Mouse (Mus musculus): Measurements from ENCODE around the gene Pga5. TPM values are rescaled to one million over a fixed set of nuclear protein-coding genes. Genes with fewer than 3 reads are reported as not detected.

The Pga5 gene
- total and polyA plus RNA-seq, 3 experiments, result 0.08 TPM; not detected in 2

DNA sequence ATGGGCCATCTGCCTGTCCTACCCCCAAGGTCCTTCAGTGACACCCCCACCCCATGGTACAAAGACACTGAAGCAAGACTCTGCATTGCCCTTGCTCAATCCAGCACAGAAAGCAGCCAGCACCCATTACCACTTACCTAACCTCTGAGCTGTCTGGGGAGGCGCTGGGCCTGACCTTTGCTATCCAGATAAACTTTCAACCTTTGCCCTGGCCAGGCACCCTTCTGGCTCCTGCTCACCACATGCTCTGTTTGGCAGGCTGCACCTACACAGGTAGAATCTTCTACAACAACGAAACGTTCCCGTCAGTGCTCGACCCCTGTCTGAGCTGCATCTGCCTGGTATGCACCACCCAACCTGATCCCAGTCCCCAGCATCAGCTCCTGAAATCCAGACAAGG, 20.1 kb downstream of the Pga5 start:
- H3K27ac ChIP-seq (ENCODE audit: insufficient read depth, low read depth), result no peak overlapping the region
- no peaks in the 10 kb centered on the region for H3K9me3 ChIP-seq (replicated peaks; ENCODE audit: low read length)
- H3K4me1 ChIP-seq (ENCODE audit: control insufficient read depth in 1 of 2, insufficient read depth in 2 of 2), result peaks cover 3% of the 10 kb centered on the region in 2 experiments; a peak in 2 of 4 replicates
- TF ChIP-seq ZMIZ1 (IDR thresholded peaks at IDR 0.05; ENCODE audit: low read depth, low read length) (no peak), MYC (IDR thresholded peaks at IDR 0.05; ENCODE audit: low read depth, low read length) (no peak), NELFE (IDR thresholded peaks at IDR 0.05; ENCODE audit: low read depth, low read length) (no peak), NRF1 (IDR thresholded peaks at IDR 0.05; ENCODE audit: low read depth, low read length) (no peak), JUND (conservative IDR thresholded peaks at IDR 0.05; ENCODE audit: low read depth, low read length) (no peak), GABPA (IDR thresholded peaks at IDR 0.05; ENCODE audit: insufficient replicate concordance, low read depth, low read length) (no peak), CHD2 (IDR thresholded peaks at IDR 0.05; ENCODE audit: low read length) (no peak), TCF12 (IDR thresholded peaks at IDR 0.05; ENCODE audit: low read depth, low read length) (no peak), RCOR1 (conservative IDR thresholded peaks at IDR 0.05; ENCODE audit: low read depth, low read length) (no peak), E2F4 (IDR thresholded peaks at IDR 0.05; ENCODE audit: insufficient replicate concordance, low read depth, low read length) (no peak)
- dilution Hi-C loops (cut with MboI; ENCODE audit: extremely low pct_ligation_motif_present, extremely low pct_unique_long_range_greater_than_20kb, low sequenced_read_pairs), result no loop called here
- DNase-seq (ENCODE audit: extremely low read depth), result no peak
- H3K4me2 ChIP-seq (ENCODE audit: insufficient read depth, low read depth, poor library complexity, severe bottlenecking), result no peak overlapping the region
- H3K79me2 ChIP-seq (replicated peaks; ENCODE audit: control insufficient read depth, extremely low read depth, insufficient read depth, poor library complexity, severe bottlenecking), result no peaks in the 10 kb centered on the region
- H3K4me3 ChIP-seq (replicated peaks in 1 of 3; ENCODE audit: low read depth in 2 of 3, low read length in 2 of 3, poor library complexity in 1 of 3), result no peak overlapping the region
- peaks cover 0 to 26% of the 10 kb centered on the region in 2 experiments for H3K36me3 ChIP-seq (replicated peaks in 1 of 2; ENCODE audit: control insufficient read depth in 1 of 2, insufficient read depth in 1 of 2, low read length in 1 of 2)
- no peaks in the 10 kb centered on the region for H3K27me3 ChIP-seq (replicated peaks)
- in situ Hi-C loops (cut with MboI; ENCODE audit: low pct_ligation_motif_present, low pct_unique_long_range_greater_than_20kb, low sequenced_read_pairs), result no loop called here
- no peak overlapping the region for H3K9ac ChIP-seq (ENCODE audit: insufficient read depth, low read depth)

DNA sequence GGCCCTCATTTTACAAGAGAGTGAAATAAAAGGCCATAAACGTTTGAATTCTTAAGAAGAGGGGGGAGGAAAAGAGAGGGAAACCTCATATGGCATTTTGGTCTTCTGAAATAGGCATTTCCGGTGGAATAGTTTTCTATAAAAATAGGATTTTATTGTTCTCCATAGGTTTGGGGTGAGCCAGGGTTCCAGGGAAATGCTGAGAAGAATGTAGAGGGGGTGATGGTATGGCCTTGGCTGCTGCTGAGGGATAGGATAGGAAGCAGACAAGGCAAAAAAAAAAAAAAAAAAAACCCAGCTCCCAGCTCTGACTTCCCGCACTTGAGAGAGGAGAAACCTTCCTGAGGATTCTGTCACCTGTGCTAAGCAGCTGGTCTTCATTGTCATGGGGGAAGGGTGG, 21.8 kb downstream of the Pga5 start:
- in situ Hi-C loops (cut with MboI; ENCODE audit: low pct_ligation_motif_present, low pct_unique_long_range_greater_than_20kb, low sequenced_read_pairs) (no loop called here), dilution Hi-C loops (cut with MboI; ENCODE audit: extremely low pct_ligation_motif_present, extremely low pct_unique_long_range_greater_than_20kb, low sequenced_read_pairs) (no loop called here)
- no peaks in the 10 kb centered on the region for H3K9me3 ChIP-seq (replicated peaks; ENCODE audit: low read length)
- no peak for DNase-seq (ENCODE audit: extremely low read depth)
- H3K27me3 ChIP-seq (replicated peaks), result no peaks in the 10 kb centered on the region
- no peak overlapping the region for H3K4me2 ChIP-seq (ENCODE audit: insufficient read depth, low read depth, poor library complexity, severe bottlenecking)
- H3K79me2 ChIP-seq (replicated peaks; ENCODE audit: control insufficient read depth, extremely low read depth, insufficient read depth, poor library complexity, severe bottlenecking), result no peaks in the 10 kb centered on the region
- peaks cover 5 to 14% of the 10 kb centered on the region in 2 experiments for H3K4me1 ChIP-seq (ENCODE audit: control insufficient read depth in 1 of 2, insufficient read depth in 2 of 2)
- no peak overlapping the region for H3K9ac ChIP-seq (ENCODE audit: insufficient read depth, low read depth)
- no peak overlapping the region for H3K4me3 ChIP-seq (replicated peaks in 1 of 3; ENCODE audit: low read depth in 2 of 3, low read length in 2 of 3, poor library complexity in 1 of 3)
- no peak for TF ChIP-seq TBP (conservative IDR thresholded peaks at IDR 0.05; ENCODE audit: low read depth, low read length)
- no peak overlapping the region for H3K27ac ChIP-seq (ENCODE audit: insufficient read depth, low read depth)
- H3K36me3 ChIP-seq (replicated peaks in 1 of 2; ENCODE audit: control insufficient read depth in 1 of 2, insufficient read depth in 1 of 2, low read length in 1 of 2), result peaks cover 0 to 26% of the 10 kb centered on the region in 2 experiments

DNA sequence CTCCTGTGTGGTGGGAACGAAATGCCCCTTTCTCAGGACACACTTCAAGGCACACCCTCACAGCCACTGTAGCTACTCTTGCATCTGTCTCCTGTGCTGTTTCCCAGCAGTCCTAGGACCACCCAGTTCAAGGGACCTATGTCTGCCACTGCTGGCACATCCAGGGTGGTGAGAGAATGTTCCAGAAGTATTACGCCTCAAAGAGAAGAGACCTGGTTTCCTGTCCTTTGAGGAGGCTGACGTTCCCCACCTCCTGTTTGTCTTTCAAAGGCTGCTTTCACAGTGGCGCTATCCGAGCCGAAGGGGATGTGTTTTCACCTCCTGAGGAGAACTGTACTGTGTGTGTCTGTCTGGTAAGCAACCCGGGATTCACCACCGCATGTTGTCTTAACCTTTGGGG, 29.7 kb downstream of the Pga5 start:
- H3K4me2 ChIP-seq (ENCODE audit: insufficient read depth, low read depth, poor library complexity, severe bottlenecking), result no peak overlapping the region
- DNase-seq (ENCODE audit: extremely low read depth), result no peak
- no peaks in the 10 kb centered on the region for H3K9me3 ChIP-seq (replicated peaks; ENCODE audit: low read length)
- no peak for TF ChIP-seq MAX (IDR thresholded peaks at IDR 0.05; ENCODE audit: low read length)
- no peak for TF ChIP-seq RAD21 (IDR thresholded peaks at IDR 0.05; ENCODE audit: low read depth, low read length)
- TF ChIP-seq USF2 (conservative IDR thresholded peaks at IDR 0.05; ENCODE audit: low read depth, low read length), result no peak
- no peak for TF ChIP-seq GABPA (IDR thresholded peaks at IDR 0.05; ENCODE audit: insufficient replicate concordance, low read depth, low read length)
- TF ChIP-seq CTCF (conservative IDR thresholded peaks at IDR 0.05 in 1 of 2, IDR thresholded peaks at IDR 0.05 in 1 of 2; ENCODE audit: low read depth in 2 of 2, low read length in 2 of 2), result no peak
- TF ChIP-seq KAT2A (IDR thresholded peaks at IDR 0.05; ENCODE audit: insufficient replicate concordance, low read length), result no peak
- no peak for TF ChIP-seq UBTF (IDR thresholded peaks at IDR 0.05; ENCODE audit: low read depth, low read length)
- peaks cover 0 to 11% of the 10 kb centered on the region in 2 experiments for H3K36me3 ChIP-seq (replicated peaks in 1 of 2; ENCODE audit: control insufficient read depth in 1 of 2, insufficient read depth in 1 of 2, low read length in 1 of 2)
- peaks cover 4 to 30% of the 10 kb centered on the region in 2 experiments for H3K4me1 ChIP-seq (ENCODE audit: control insufficient read depth in 1 of 2, insufficient read depth in 2 of 2)
- in situ Hi-C loops (cut with MboI; ENCODE audit: low pct_ligation_motif_present, low pct_unique_long_range_greater_than_20kb, low sequenced_read_pairs), result no loop called here
- H3K4me3 ChIP-seq (replicated peaks in 1 of 3; ENCODE audit: low read depth in 2 of 3, low read length in 2 of 3, poor library complexity in 1 of 3), result no peak overlapping the region
- H3K27me3 ChIP-seq (replicated peaks), result no peaks in the 10 kb centered on the region
- no peak overlapping the region for H3K9ac ChIP-seq (ENCODE audit: insufficient read depth, low read depth)
- no peak overlapping the region for H3K27ac ChIP-seq (ENCODE audit: insufficient read depth, low read depth)
- dilution Hi-C loops (cut with MboI; ENCODE audit: extremely low pct_ligation_motif_present, extremely low pct_unique_long_range_greater_than_20kb, low sequenced_read_pairs), result no loop called here
- H3K79me2 ChIP-seq (replicated peaks; ENCODE audit: control insufficient read depth, extremely low read depth, insufficient read depth, poor library complexity, severe bottlenecking), result no peaks in the 10 kb centered on the region

All from CH12.LX (cell line).